ENCODE assay signal across 15 mouse cellular contexts in genomic region chr17:42882873-42883272, GRCm38 (mm10). TPM values are rescaled to one million over a fixed set of nuclear protein-coding genes. Genes with fewer than 3 reads are reported as not detected.
DNase-seq lines count a peak whose midpoint lies in the region; ATAC-seq and TF ChIP-seq lines count a peak whose summit lies in the region.
"Had no signal": no experiment of that assay in that cellular context is flagged by ENCODE, and none has a peak within 500 bp of the region (broad histone marks: within the 10 kb centered on the region; RNA-seq: fewer than 3 reads in every experiment).

No protein-coding gene starts in this region.

- no peaks in the 10 kb centered on the region for H3K9me3 ChIP-seq in embryonic facial prominence, embryonic 13.5 days
- no peaks in the 10 kb centered on the region for H3K9me3 ChIP-seq in embryonic facial prominence, embryonic 10.5 days
- no peaks in the 10 kb centered on the region for H3K9me3 ChIP-seq in intestine, embryonic 16.5 days (ENCODE audit: control insufficient read depth, low read length)
- H3K9me3 ChIP-seq in stomach, embryonic 14.5 days (ENCODE audit: control insufficient read depth, low read depth, low read length), result no peaks in the 10 kb centered on the region
- H3K9me3 ChIP-seq in midbrain, embryonic 10.5 days (replicated peaks), result no peaks in the 10 kb centered on the region
- H3K9me3 ChIP-seq: limb, embryonic 15.5 days; midbrain, embryonic 12.5 days; neural tube, embryonic 12.5 days had no signal

- H3K4me1 ChIP-seq in embryonic facial prominence, embryonic 13.5 days, result no peaks in the 10 kb centered on the region
- peaks cover 5% of the 10 kb centered on the region; the same call in 1 of the 2 replicates for H3K4me1 ChIP-seq in embryonic facial prominence, embryonic 10.5 days
- H3K4me1 ChIP-seq in intestine, embryonic 16.5 days (ENCODE audit: control insufficient read depth, insufficient read depth, low read length), result peaks cover 6% of the 10 kb centered on the region; the same call in 1 of the 2 replicates
- peaks cover 4% of the 10 kb centered on the region; the same call in 1 of the 2 replicates for H3K4me1 ChIP-seq in stomach, embryonic 14.5 days (ENCODE audit: control insufficient read depth, insufficient read depth, low read length)
- no peaks in the 10 kb centered on the region for H3K4me1 ChIP-seq in midbrain, embryonic 10.5 days
- H3K4me1 ChIP-seq: midbrain, embryonic 12.5 days; neural tube, embryonic 12.5 days had no signal

- no peaks in the 10 kb centered on the region for H3K36me3 ChIP-seq in embryonic facial prominence, embryonic 13.5 days
- no peaks in the 10 kb centered on the region for H3K36me3 ChIP-seq in embryonic facial prominence, embryonic 10.5 days (replicated peaks)
- no peaks in the 10 kb centered on the region for H3K36me3 ChIP-seq in intestine, embryonic 16.5 days (ENCODE audit: control insufficient read depth, insufficient read depth, low read length)
- no peaks in the 10 kb centered on the region for H3K36me3 ChIP-seq in stomach, embryonic 14.5 days (ENCODE audit: control insufficient read depth, insufficient read depth, low read length)
- H3K36me3 ChIP-seq in midbrain, embryonic 10.5 days, result no peaks in the 10 kb centered on the region
- H3K36me3 ChIP-seq: limb, embryonic 15.5 days; midbrain, embryonic 12.5 days; neural tube, embryonic 12.5 days had no signal

- H3K9ac ChIP-seq in embryonic facial prominence, embryonic 13.5 days, result no peak overlapping the region
- no peak overlapping the region for H3K9ac ChIP-seq in intestine, embryonic 16.5 days (ENCODE audit: low read depth, low read length)
- H3K9ac ChIP-seq in stomach, embryonic 14.5 days (replicated peaks; ENCODE audit: low read depth, low read length), result no peak overlapping the region
- H3K9ac ChIP-seq: limb, embryonic 15.5 days; midbrain, embryonic 12.5 days; neural tube, embryonic 12.5 days had no signal

- no peak overlapping the region for H3K4me3 ChIP-seq in embryonic facial prominence, embryonic 13.5 days
- no peak overlapping the region for H3K4me3 ChIP-seq in embryonic facial prominence, embryonic 10.5 days
- H3K4me3 ChIP-seq in layer of hippocampus, adult 2 months, result no peak overlapping the region
- no peak overlapping the region for H3K4me3 ChIP-seq in intestine, embryonic 16.5 days (ENCODE audit: low read length)
- H3K4me3 ChIP-seq in stomach, embryonic 14.5 days (ENCODE audit: low read depth, low read length), result no peak overlapping the region
- H3K4me3 ChIP-seq in midbrain, embryonic 10.5 days, result no peak overlapping the region
- H3K4me3 ChIP-seq: limb, embryonic 15.5 days; midbrain, embryonic 12.5 days; neural tube, embryonic 12.5 days had no signal

- H3K27ac ChIP-seq in embryonic facial prominence, embryonic 13.5 days, result peak overlapping the region; percentile 28; the same call in 1 of the 2 replicates
- no peak overlapping the region for H3K27ac ChIP-seq in embryonic facial prominence, embryonic 10.5 days (replicated peaks)
- no peak overlapping the region for H3K27ac ChIP-seq in layer of hippocampus, adult 2 months
- H3K27ac ChIP-seq in intestine, embryonic 16.5 days (ENCODE audit: low read length), result peak overlapping the region; percentile 83; the same call in 1 of the 2 replicates
- peak overlapping the region; percentile 63; the same call in 1 of the 2 replicates for H3K27ac ChIP-seq in stomach, embryonic 14.5 days (ENCODE audit: low read length)
- no peak overlapping the region for H3K27ac ChIP-seq in midbrain, embryonic 10.5 days (replicated peaks)
- H3K27ac ChIP-seq: hindbrain, postnatal 0 days; limb, embryonic 15.5 days; midbrain, embryonic 12.5 days; neural tube, embryonic 12.5 days had no signal

- TF ChIP-seq CTCF in layer of hippocampus, adult 2 months (conservative IDR thresholded peaks at IDR 0.05), result peak; percentile 48

- no peak for ATAC-seq in embryonic facial prominence, embryonic 13.5 days (ENCODE audit: insufficient number of reproducible peaks, insufficient read depth, low FRiP score, low TSS enrichment, low read depth)
- ATAC-seq in intestine, embryonic 16.5 days, result no peak
- no peak for ATAC-seq in stomach, embryonic 14.5 days (ENCODE audit: insufficient number of reproducible peaks, insufficient read depth, low FRiP score, low read depth)
- ATAC-seq: hindbrain, postnatal 0 days had no signal

- no peak overlapping the region for H3K4me2 ChIP-seq in embryonic facial prominence, embryonic 13.5 days
- H3K4me2 ChIP-seq in intestine, embryonic 16.5 days (ENCODE audit: low read depth, low read length), result no peak overlapping the region
- H3K4me2 ChIP-seq in stomach, embryonic 14.5 days (replicated peaks; ENCODE audit: low read depth, low read length), result no peak overlapping the region
- H3K4me2 ChIP-seq: limb, embryonic 15.5 days; midbrain, embryonic 12.5 days; neural tube, embryonic 12.5 days had no signal

- H3K27me3 ChIP-seq in embryonic facial prominence, embryonic 13.5 days, result no peaks in the 10 kb centered on the region
- no peaks in the 10 kb centered on the region; the same call in 1 of the 2 replicates for H3K27me3 ChIP-seq in embryonic facial prominence, embryonic 10.5 days (replicated peaks; ENCODE audit: low read depth, poor library complexity, severe bottlenecking)
- H3K27me3 ChIP-seq in intestine, embryonic 16.5 days (replicated peaks; ENCODE audit: control insufficient read depth, insufficient read depth, low read length), result no peaks in the 10 kb centered on the region
- H3K27me3 ChIP-seq in stomach, embryonic 14.5 days (ENCODE audit: control insufficient read depth, insufficient read depth, low read length), result no peaks in the 10 kb centered on the region
- H3K27me3 ChIP-seq in midbrain, embryonic 10.5 days (ENCODE audit: low read depth, poor library complexity, severe bottlenecking), result no peaks in the 10 kb centered on the region
- H3K27me3 ChIP-seq: limb, embryonic 15.5 days; midbrain, embryonic 12.5 days; neural tube, embryonic 12.5 days had no signal

- DNase-seq in embryonic facial prominence, embryonic 10.5 days (ENCODE audit: low spot score), result no peak
- DNase-seq in layer of hippocampus, adult 2 months (ENCODE audit: low spot score in 2 of 2), result no peak
- DNase-seq in layer of hippocampus, postnatal 36 days, result no peak
- no peak for DNase-seq in midbrain, embryonic 10.5 days (ENCODE audit: low spot score)
- no peak for DNase-seq in gastrocnemius, postnatal 10 days
- DNase-seq: adrenal gland, postnatal 14 days; cerebellum, adult 11-12 months; thymus, adult 2 months had no signal

- WGBS in embryonic facial prominence, embryonic 13.5 days, result 83% methylated on average over 1 of the region's 1 CpGs
- 68% methylated on average over 1 of the region's 1 CpGs for WGBS in embryonic facial prominence, embryonic 10.5 days
- 75% methylated on average over 1 of the region's 1 CpGs for WGBS in intestine, embryonic 16.5 days
- 88% methylated on average over 1 of the region's 1 CpGs for WGBS in stomach, embryonic 14.5 days
- 76% methylated on average over 1 of the region's 1 CpGs for WGBS in midbrain, embryonic 10.5 days

RNA-seq across cellular contexts. Expression of gene Cd2ap, which starts 6.4 kb away (rescaled TPM):
- polyA plus RNA-seq in embryonic facial prominence, embryonic 13.5 days (2015; fragmentation: Nextera tagmentation; extraction: Ambion mirVana), result 22.3 and 22.6 TPM in 2 replicates
- polyA plus RNA-seq in embryonic facial prominence, embryonic 10.5 days (2016; fragmentation: Nextera tagmentation; extraction: Ambion mirVana), result 14.9 and 17.0 TPM in 2 replicates
- 10 to 100 TPM; 20.6 to 22.5 TPM for total RNA-seq in layer of hippocampus, adult 2 months (2021)
- 10 to 100 TPM; 19.8 to 23.6 TPM for total RNA-seq in layer of hippocampus, postnatal 36 days (2021)
- 26.8 and 29.5 TPM in 2 replicates for polyA plus RNA-seq in intestine, embryonic 16.5 days (2015; fragmentation: Nextera tagmentation; extraction: Ambion mirVana)
- polyA plus RNA-seq in stomach, embryonic 14.5 days (2014; fragmentation: Nextera tagmentation; extraction: Ambion mirVana), result 57.3 and 62.2 TPM in 2 replicates
- 10.0 and 10.3 TPM in 2 replicates for polyA plus RNA-seq in midbrain, embryonic 10.5 days (2016; fragmentation: Nextera tagmentation; extraction: Ambion mirVana)
- 10 to 100 TPM; 22.5 to 30.7 TPM for total RNA-seq in gastrocnemius, postnatal 10 days (2021)

Comparison
In these comparisons a context has a peak if more than half of its experiments do, and no peak if none do; other contexts are left out.
1. H3K27ac ChIP-seq: peak in embryonic facial prominence, embryonic 13.5 days (single experiment), intestine, embryonic 16.5 days (single experiment) and stomach, embryonic 14.5 days (single experiment); none in embryonic facial prominence, embryonic 10.5 days (single experiment), layer of hippocampus, adult 2 months (single experiment) and midbrain, embryonic 10.5 days (single experiment).